Mouse (Mus musculus): ENCODE data around the gene Gm13305.
"Not testable (repeated sequence)": the region's sequence is repeated elsewhere in the genome, so short reads cannot be mapped to it uniquely, and the experiment has no call there.

- not testable (repeated sequence) for TF ChIP-seq CTCF, EP300 (IDR thresholded peaks at IDR 0.05; ENCODE audit: low read depth)
Observed at GRCm38 (mm10) chr4:42183234-42184197, 15.1 kb upstream of the Gm13305 start.

Data from liver, embryonic 14.5 days (tissue).